Mouse (Mus musculus): Measurements from ENCODE around the gene Sh3tc1.
A peak's percentile ranks its signal among the peaks of the same experiment; 100 is the strongest.

Gene Sh3tc1

GRCm38 (mm10) chr5:35739536-35740278 is at the start of gene Sh3tc1:
Gene Sh3tc1 (minus strand): TSS chr5:35739987.
- peak; percentile 50 to 66 for DNase-seq (ENCODE audit: low spot score in 2 of 2)

GRCm38 (mm10) chr5:35788719-35789118 is 48.9 kb upstream of the Sh3tc1 start:
- no peak for DNase-seq (ENCODE audit: low spot score in 2 of 2)

GRCm38 (mm10) chr5:35787847-35788246 is 48.1 kb upstream of the Sh3tc1 start:
- no peak for DNase-seq (ENCODE audit: low spot score in 2 of 2)

GRCm38 (mm10) chr5:35785853-35786252 is 46.1 kb upstream of the Sh3tc1 start:
- no peak for DNase-seq (ENCODE audit: low spot score in 2 of 2)

GRCm38 (mm10) chr5:35782648-35783180 is 42.9 kb upstream of the Sh3tc1 start:
- no peak for DNase-seq (ENCODE audit: low spot score in 2 of 2)

- DNase-seq (ENCODE audit: low spot score in 2 of 2): no peak
Observed at GRCm38 (mm10) chr5:35781116-35781515, 41.3 kb upstream of the Sh3tc1 start.

- DNase-seq (ENCODE audit: low spot score in 2 of 2): no peak
Observed at GRCm38 (mm10) chr5:35774137-35774424, 34.3 kb upstream of the Sh3tc1 start.

GRCm38 (mm10) chr5:35773274-35774136 is 33.7 kb upstream of the Sh3tc1 start:
- DNase-seq (ENCODE audit: low spot score in 2 of 2): no peak

GRCm38 (mm10) chr5:35770891-35771663 is 31.3 kb upstream of the Sh3tc1 start:
- DNase-seq (ENCODE audit: low spot score in 2 of 2): no peak

- DNase-seq (ENCODE audit: low spot score in 2 of 2): no peak
Observed at GRCm38 (mm10) chr5:35770246-35770645, 30.5 kb upstream of the Sh3tc1 start.

- DNase-seq (ENCODE audit: low spot score in 2 of 2): no peak
Observed at GRCm38 (mm10) chr5:35768997-35769396, 29.2 kb upstream of the Sh3tc1 start.

- no peak for DNase-seq (ENCODE audit: low spot score in 2 of 2)
Observed at GRCm38 (mm10) chr5:35768525-35768924, 28.7 kb upstream of the Sh3tc1 start.

- DNase-seq (ENCODE audit: low spot score in 2 of 2): no peak
Observed at GRCm38 (mm10) chr5:35765909-35766308, 26.1 kb upstream of the Sh3tc1 start.

- no peak for DNase-seq (ENCODE audit: low spot score in 2 of 2)
Observed at GRCm38 (mm10) chr5:35762850-35763249, 23.1 kb upstream of the Sh3tc1 start.

- DNase-seq (ENCODE audit: low spot score in 2 of 2): no peak
Observed at GRCm38 (mm10) chr5:35762388-35762787, 22.6 kb upstream of the Sh3tc1 start.

- no peak for DNase-seq (ENCODE audit: low spot score in 2 of 2)
Observed at GRCm38 (mm10) chr5:35761323-35761722, 21.5 kb upstream of the Sh3tc1 start.

- no peak for DNase-seq (ENCODE audit: low spot score in 2 of 2)
Observed at GRCm38 (mm10) chr5:35758081-35759053, 18.6 kb upstream of the Sh3tc1 start.

- DNase-seq (ENCODE audit: low spot score in 2 of 2): peak; percentile 84 to 88
Observed at GRCm38 (mm10) chr5:35757639-35758001, 17.8 kb upstream of the Sh3tc1 start, which contains the start of gene Ablim2. Gene Ablim2 (plus strand): TSS chr5:35757880.

- peak in 1 of 2 experiments; percentile 25 for DNase-seq (ENCODE audit: low spot score in 2 of 2)
Observed at GRCm38 (mm10) chr5:35756997-35757638, 17.3 kb upstream of the Sh3tc1 start.

GRCm38 (mm10) chr5:35756020-35756419 is 16.2 kb upstream of the Sh3tc1 start:
- DNase-seq (ENCODE audit: low spot score in 2 of 2): no peak

Measured in urinary bladder, adult 18-20 months (tissue).